Mouse (Mus musculus) B cell, adult 2 months (primary cell): ENCODE results near the gene Syde2.

Experiments used
- DNase-seq, 2 experiments: peaks; one replicate each; pipeline ENCODE4 v3.0.0; 2022

Gene Syde2

GRCm38 (mm10) chr3:146013490-146013889, 25.8 kb downstream of the Syde2 start:
- no peak for DNase-seq

- DNase-seq: no peak
Observed at GRCm38 (mm10) chr3:146014321-146014720, 26.7 kb downstream of the Syde2 start.

GRCm38 (mm10) chr3:146016979-146017378, 29.3 kb downstream of the Syde2 start:
- DNase-seq: no peak

GRCm38 (mm10) chr3:146017521-146017920, 29.9 kb downstream of the Syde2 start:
- DNase-seq: no peak

- DNase-seq: no peak
Observed at GRCm38 (mm10) chr3:146022232-146022631, 34.6 kb downstream of the Syde2 start.

GRCm38 (mm10) chr3:146024746-146025145, 37.1 kb downstream of the Syde2 start:
- no peak for DNase-seq

- DNase-seq: no peak
Observed at GRCm38 (mm10) chr3:146025499-146025898, 37.8 kb downstream of the Syde2 start.

- DNase-seq: no peak
Observed at GRCm38 (mm10) chr3:146027116-146027515, 39.4 kb downstream of the Syde2 start.

GRCm38 (mm10) chr3:146028406-146028805, 40.7 kb downstream of the Syde2 start:
- no peak for DNase-seq

- no peak for DNase-seq
Observed at GRCm38 (mm10) chr3:146029234-146029633, 41.6 kb downstream of the Syde2 start.

GRCm38 (mm10) chr3:146030255-146030836, 42.7 kb downstream of the Syde2 start:
- DNase-seq: no peak

- DNase-seq: no peak
Observed at GRCm38 (mm10) chr3:146032976-146033375, 45.3 kb downstream of the Syde2 start.

GRCm38 (mm10) chr3:146037906-146038305, 50.2 kb downstream of the Syde2 start:
- no peak for DNase-seq

- no peak for DNase-seq
Observed at GRCm38 (mm10) chr3:146039132-146039903, 51.6 kb downstream of the Syde2 start.

GRCm38 (mm10) chr3:146041382-146041781, 53.7 kb downstream of the Syde2 start:
- no peak for DNase-seq

GRCm38 (mm10) chr3:146044977-146045376, 57.3 kb downstream of the Syde2 start:
- DNase-seq: no peak

- DNase-seq: no peak
Observed at GRCm38 (mm10) chr3:146046076-146046475, 58.4 kb downstream of the Syde2 start.

GRCm38 (mm10) chr3:146047704-146048207, 60.1 kb downstream of the Syde2 start:
- peak; percentile 51 to 53 for DNase-seq

GRCm38 (mm10) chr3:146049951-146050350, 62.3 kb downstream of the Syde2 start:
- no peak for DNase-seq

GRCm38 (mm10) chr3:146051277-146052007, 63.8 kb downstream of the Syde2 start:
- DNase-seq: no peak

- DNase-seq: no peak
Observed at GRCm38 (mm10) chr3:146053082-146053814, 65.6 kb downstream of the Syde2 start.

GRCm38 (mm10) chr3:146053873-146054272, 66.2 kb downstream of the Syde2 start:
- DNase-seq: no peak

- no peak for DNase-seq
Observed at GRCm38 (mm10) chr3:146057131-146057530, 69.5 kb downstream of the Syde2 start.
